Mouse (Mus musculus) heart, embryonic 16.5 days (tissue): ENCODE data around the gene Ttf2. TPM values are rescaled to one million over a fixed set of nuclear protein-coding genes. Genes with fewer than 3 reads are reported as not detected.
A peak's percentile ranks its signal among the peaks of the same experiment; 100 is the strongest.

Source experiments
- ATAC-seq: fragments of 200-750 bp; cut with Nextera tagmentation; replicated peaks from 2 replicates; pipeline ENCODE4 v1.8.0; 2017; ENCODE audit warnings: moderate number of reproducible peaks; ENCODE audit not compliant: insufficient read depth, low FRiP score; ENCODE audit errors: extremely low read depth
- H3K27ac ChIP-seq: fragments of 300-500 bp; sonication (generic); 2 replicates; pipeline ENCODE4 v1.5.1; 2014; ENCODE audit warnings: mild to moderate bottlenecking, low read length, control low read depth, moderate library complexity
- H3K27me3 ChIP-seq: fragments of 300-500 bp; sonication (generic); 2 replicates; pipeline ENCODE4 v1.6.1; 2014; ENCODE audit warnings: low read length, mixed read lengths; ENCODE audit not compliant: control insufficient read depth, insufficient read depth
- H3K36me3 ChIP-seq: fragments of 300-500 bp; sonication (generic); 2 replicates; pipeline ENCODE4 v1.6.1; 2014; ENCODE audit not compliant: control insufficient read depth, insufficient read depth
- H3K4me1 ChIP-seq: fragments of 300-500 bp; sonication (generic); 2 replicates; pipeline ENCODE4 v1.6.1; 2014; ENCODE audit warnings: low read length, mixed read lengths; ENCODE audit not compliant: control insufficient read depth, insufficient read depth
- H3K4me2 ChIP-seq: fragments of 300-500 bp; sonication (generic); 2 replicates; pipeline ENCODE4 v1.6.1; 2014; ENCODE audit warnings: low read depth, mild to moderate bottlenecking, control low read depth, low read length
- H3K4me3 ChIP-seq: fragments of 300-500 bp; sonication (generic); 2 replicates; pipeline ENCODE4 v1.5.1; 2014; ENCODE audit warnings: mild to moderate bottlenecking, control low read depth, low read length
- H3K9ac ChIP-seq: fragments of 300-500 bp; sonication (generic); 2 replicates; pipeline ENCODE4 v1.6.1; 2014; ENCODE audit warnings: low read length, control low read depth
- H3K9me3 ChIP-seq: fragments of 300-500 bp; sonication (generic); replicated peaks from 2 replicates; pipeline ENCODE4 v1.6.1; 2016; ENCODE audit warnings: low read length; ENCODE audit not compliant: control insufficient read depth
- WGBS: fragments of 180-500 bp; shearing (Covaris S2); extraction: QIAGEN DNeasy Blood & Tissue Kit; methylation state at CpG from one replicate; pipeline ENCODE4 v1.1.7; 2014; 5-methylcytosine and 5-hydroxymethylcytosine counted together
- polyA plus RNA-seq: library from polyadenylated mRNA; unstranded; fragments of >200 nt; fragmentation: Nextera tagmentation; extraction: Ambion mirVana; gene quantifications from 2 replicates; pipeline ENCODE4 v1.2.1, GENCODE M21; 2015

The Ttf2 gene
- polyA plus RNA-seq, 1 experiment from 2014 or later, result 10.4 TPM

- ATAC-seq, result no peak
- H3K9ac ChIP-seq, result no peak overlapping the region
- H3K4me1 ChIP-seq, result peaks cover 5% of the 10 kb centered on the region
These were observed 58.8 kb downstream of the Ttf2 start for GRCm38 (mm10) chr3:100910621-100911020.

GRCm38 (mm10) chr3:100908594-100908993 lies 60.9 kb downstream of the Ttf2 start:
- Histone ChIP-seq H3K36me3 (no peaks in the 10 kb centered on the region), H3K9me3 (no peaks in the 10 kb centered on the region), H3K27ac (no peak overlapping the region), H3K4me1 (peaks cover 5% of the 10 kb centered on the region), H3K27me3 (no peaks in the 10 kb centered on the region), H3K4me3 (no peak overlapping the region), H3K4me2 (no peak overlapping the region), H3K9ac (no peak overlapping the region)
- 18% methylated on average over 6 of the region's 6 CpGs for WGBS
- 0 out of 2 replicates have a peak, but pooled peaks have one; percentile 23 for ATAC-seq

More at GRCm38 (mm10) chr3:100910621-100911020, 58.8 kb downstream of the Ttf2 start:
- Histone ChIP-seq H3K4me2 (no peak overlapping the region), H3K4me3 (no peak overlapping the region), H3K36me3 (no peaks in the 10 kb centered on the region), H3K9me3 (no peaks in the 10 kb centered on the region), H3K27ac (no peak overlapping the region), H3K27me3 (no peaks in the 10 kb centered on the region)
- WGBS, result 60% methylated on average over 5 of the region's 5 CpGs

GRCm38 (mm10) chr3:100906916-100907315 lies 62.5 kb downstream of the Ttf2 start:
- Histone ChIP-seq H3K9ac (no peak overlapping the region), H3K9me3 (no peaks in the 10 kb centered on the region), H3K4me2 (no peak overlapping the region), H3K27me3 (no peaks in the 10 kb centered on the region), H3K36me3 (no peaks in the 10 kb centered on the region), H3K27ac (no peak overlapping the region), H3K4me3 (no peak overlapping the region), H3K4me1 (peaks cover 5% of the 10 kb centered on the region)
- 36% methylated on average over 3 of the region's 3 CpGs for WGBS
- ATAC-seq, result no peak

GRCm38 (mm10) chr3:100906128-100906527 lies 63.3 kb downstream of the Ttf2 start:
- Histone ChIP-seq H3K4me1 (peaks cover 5% of the 10 kb centered on the region), H3K36me3 (no peaks in the 10 kb centered on the region), H3K27ac (no peak overlapping the region), H3K27me3 (no peaks in the 10 kb centered on the region), H3K4me3 (no peak overlapping the region), H3K4me2 (no peak overlapping the region), H3K9me3 (no peaks in the 10 kb centered on the region), H3K9ac (no peak overlapping the region)
- no peak for ATAC-seq
- WGBS, result 22% methylated on average over 6 of the region's 6 CpGs

GRCm38 (mm10) chr3:100895500-100895899 lies 74.0 kb downstream of the Ttf2 start:
- Histone ChIP-seq H3K27ac (no peak overlapping the region), H3K4me1 (no peaks in the 10 kb centered on the region), H3K4me2 (no peak overlapping the region), H3K36me3 (no peaks in the 10 kb centered on the region), H3K9me3 (no peaks in the 10 kb centered on the region), H3K27me3 (no peaks in the 10 kb centered on the region), H3K9ac (no peak overlapping the region), H3K4me3 (no peak overlapping the region)
- no peak for ATAC-seq
- 68% methylated on average over 6 of the region's 6 CpGs for WGBS

- Histone ChIP-seq H3K9me3 (no peaks in the 10 kb centered on the region), H3K27me3 (no peaks in the 10 kb centered on the region), H3K4me2 (no peak overlapping the region), H3K9ac (no peak overlapping the region), H3K4me3 (no peak overlapping the region), H3K4me1 (no peaks in the 10 kb centered on the region), H3K36me3 (no peaks in the 10 kb centered on the region), H3K27ac (no peak overlapping the region)
- WGBS, result 64% methylated on average over 11 of the region's 11 CpGs
- no peak for ATAC-seq
These were observed 76.8 kb downstream of the Ttf2 start for GRCm38 (mm10) chr3:100892383-100893335.

GRCm38 (mm10) chr3:100890406-100890805 lies 79.1 kb downstream of the Ttf2 start:
- H3K4me1 ChIP-seq, result no peaks in the 10 kb centered on the region
- H3K9ac ChIP-seq, result no peak overlapping the region
- ATAC-seq, result no peak
- 90% methylated on average over 3 of the region's 3 CpGs for WGBS
- H3K27me3 ChIP-seq, result no peaks in the 10 kb centered on the region
- H3K4me3 ChIP-seq, result no peak overlapping the region
- H3K27ac ChIP-seq, result no peak overlapping the region
- H3K36me3 ChIP-seq, result no peaks in the 10 kb centered on the region
- H3K9me3 ChIP-seq, result no peaks in the 10 kb centered on the region; the same call in 1 of the 2 replicates
- no peak overlapping the region for H3K4me2 ChIP-seq

- Histone ChIP-seq H3K4me3 (no peak overlapping the region), H3K36me3 (no peaks in the 10 kb centered on the region), H3K27me3 (no peaks in the 10 kb centered on the region), H3K9me3 (no peaks in the 10 kb centered on the region; the same call in 1 of the 2 replicates), H3K4me1 (no peaks in the 10 kb centered on the region), H3K4me2 (no peak overlapping the region), H3K9ac (no peak overlapping the region), H3K27ac (no peak overlapping the region)
- ATAC-seq, result no peak
- WGBS, result 88% methylated on average over 1 of the region's 1 CpGs
These were observed 80.2 kb downstream of the Ttf2 start for GRCm38 (mm10) chr3:100889234-100889633.
